ENCODE assay signal across 8 mouse cellular contexts in the genomic region with DNA sequence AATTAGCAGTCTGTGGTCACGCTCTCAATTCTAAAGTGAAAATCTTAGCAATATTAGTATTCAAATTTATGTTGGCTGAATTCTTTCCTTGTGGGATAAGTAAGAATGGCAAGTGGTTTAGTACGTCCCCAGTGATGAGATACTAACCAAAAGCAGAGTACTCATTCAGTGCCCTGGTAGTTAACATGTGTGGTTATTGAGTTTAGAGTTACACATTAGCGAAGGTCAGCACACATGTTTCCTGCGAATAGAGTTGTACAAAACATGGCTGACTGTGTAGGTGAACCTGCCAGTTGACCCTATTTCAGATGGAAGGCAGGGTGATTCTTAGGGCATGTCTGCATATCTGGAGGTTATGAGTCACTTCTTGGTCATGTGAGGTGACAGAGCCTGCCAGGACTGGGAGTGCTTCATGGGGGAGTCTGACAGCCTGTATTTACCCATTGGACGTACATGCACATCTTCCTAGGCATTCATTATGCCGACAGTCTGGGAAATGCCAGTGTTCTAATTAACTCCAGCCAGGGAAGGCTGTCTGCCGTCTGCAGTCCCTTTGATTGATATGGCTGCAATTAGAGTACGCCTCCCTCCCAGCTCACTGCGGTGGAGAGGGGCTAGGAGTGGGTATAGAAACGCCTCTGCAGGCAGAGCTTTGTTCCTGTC.
A peak's percentile ranks its signal among the peaks of the same experiment; 100 is the strongest.
DNase-seq lines count a peak whose midpoint lies in the region; ATAC-seq lines count a peak whose summit lies in the region.

No protein-coding gene starts in this region.

- peaks cover 20% of the 10 kb centered on the region for H3K4me1 ChIP-seq in forebrain, embryonic 15.5 days
- H3K4me1 ChIP-seq in midbrain, embryonic 12.5 days = peaks cover 18% of the 10 kb centered on the region; the same call in 1 of the 2 replicates

- H3K4me2 ChIP-seq in forebrain, embryonic 15.5 days (replicated peaks) = no peak overlapping the region
- no peak overlapping the region for H3K4me2 ChIP-seq in midbrain, embryonic 12.5 days (replicated peaks)

- H3K36me3 ChIP-seq in forebrain, embryonic 15.5 days = no peaks in the 10 kb centered on the region
- H3K36me3 ChIP-seq in midbrain, embryonic 12.5 days = no peaks in the 10 kb centered on the region

- peak; percentile 47 for DNase-seq in adrenal gland, adult 2 months
- DNase-seq in adrenal gland, adult 18-20 months (ENCODE audit: low spot score in 2 of 2) = no peak
- peak; percentile 38 for DNase-seq in adrenal gland, postnatal 14 days
- DNase-seq in lung, postnatal 4 days = no peak
- DNase-seq in spleen, postnatal 14 days (ENCODE audit: low spot score in 2 of 2) = no peak

- ATAC-seq in forebrain, embryonic 15.5 days (replicated peaks) = peak; percentile 96
- peak; percentile 71 for ATAC-seq in midbrain, embryonic 12.5 days (ENCODE audit: low FRiP score, low read depth)
- no peak for ATAC-seq in granulocyte monocyte progenitor cell, adult 5-6 weeks (replicated peaks; ENCODE audit: poor library complexity, severe bottlenecking)

- 22% methylated on average over 10 of the region's 10 CpGs for WGBS in forebrain, embryonic 15.5 days
- 58% methylated on average over 10 of the region's 10 CpGs for WGBS in midbrain, embryonic 12.5 days

- peak overlapping the region; percentile 70 for H3K27ac ChIP-seq in forebrain, embryonic 15.5 days (replicated peaks)
- 0 out of 2 replicates have a peak overlapping the region, but pooled peaks have one; percentile 11 for H3K27ac ChIP-seq in midbrain, embryonic 12.5 days (replicated peaks)

- H3K4me3 ChIP-seq in forebrain, embryonic 15.5 days = no peak overlapping the region
- no peak overlapping the region for H3K4me3 ChIP-seq in midbrain, embryonic 12.5 days

- no peaks in the 10 kb centered on the region for H3K27me3 ChIP-seq in forebrain, embryonic 15.5 days
- H3K27me3 ChIP-seq in midbrain, embryonic 12.5 days = no peaks in the 10 kb centered on the region

- H3K9ac ChIP-seq in forebrain, embryonic 15.5 days (replicated peaks) = no peak overlapping the region
- H3K9ac ChIP-seq in midbrain, embryonic 12.5 days (replicated peaks) = no peak overlapping the region

- no peaks in the 10 kb centered on the region for H3K9me3 ChIP-seq in forebrain, embryonic 15.5 days
- no peaks in the 10 kb centered on the region for H3K9me3 ChIP-seq in midbrain, embryonic 12.5 days

Comparison
In these comparisons a context has a peak if more than half of its experiments do, and no peak if none do; other contexts are left out.
1. DNase-seq: peak in adrenal gland, adult 2 months (single experiment) and adrenal gland, postnatal 14 days (single experiment); none in adrenal gland, adult 18-20 months (0 of 2), lung, postnatal 4 days (0 of 2) and spleen, postnatal 14 days (0 of 2).